Mouse (Mus musculus) C2C12 (cell line): ENCODE results near the gene Fto. TPM values are rescaled to one million over a fixed set of nuclear protein-coding genes. Genes with fewer than 3 reads are reported as not detected.

ENCODE experiments used
- H3K27me3 ChIP-seq: one replicate; pipeline ENCODE4 v1.6.1; 2011; ENCODE audit not compliant: control insufficient read depth, insufficient read depth, insufficient read length
- H3K36me3 ChIP-seq: one replicate; pipeline ENCODE4 v1.6.1; 2011; ENCODE audit not compliant: control insufficient read depth, insufficient read depth
- H3K4me3 ChIP-seq: one replicate; pipeline ENCODE4 v1.5.1; 2011; ENCODE audit warnings: mild to moderate bottlenecking, control low read depth; ENCODE audit not compliant: poor library complexity, insufficient read depth, severe bottlenecking
- H3K79me2 ChIP-seq: one replicate; pipeline ENCODE4 v1.6.1; 2011; ENCODE audit not compliant: control insufficient read depth, insufficient read depth
- H3K79me3 ChIP-seq: one replicate; pipeline ENCODE4 v1.6.1; 2011; ENCODE audit warnings: low read depth, control low read depth
- H3ac ChIP-seq: one replicate; pipeline ENCODE3; 2011; ENCODE audit warnings: low read depth; ENCODE audit not compliant: control insufficient read depth, insufficient read length
- CEBPB ChIP-seq: IDR thresholded peaks from one replicate; pipeline ENCODE4 v1.6.1; 2011; ENCODE audit warnings: low read depth, mild to moderate bottlenecking, control low read depth, moderate library complexity
- CTCF ChIP-seq: IDR thresholded peaks from one replicate; pipeline ENCODE4 v1.5.1; 2011; ENCODE audit not compliant: control insufficient read depth, insufficient read depth, insufficient read length
- FOSL1 ChIP-seq: IDR thresholded peaks from one replicate; pipeline ENCODE4 v1.8.0; 2011; ENCODE audit warnings: mild to moderate bottlenecking, low read length; ENCODE audit not compliant: poor library complexity, insufficient read depth, severe bottlenecking
- MAX ChIP-seq: IDR thresholded peaks from one replicate; pipeline ENCODE4 v1.6.1; 2011; ENCODE audit warnings: mild to moderate bottlenecking, control low read depth
- MYOD1 ChIP-seq: IDR thresholded peaks from one replicate; pipeline ENCODE4 v1.6.1; 2011; ENCODE audit warnings: low read depth; ENCODE audit not compliant: control insufficient read depth, insufficient read length
- MYOG ChIP-seq: IDR thresholded peaks from one replicate; pipeline ENCODE4 v1.6.1; 2011; ENCODE audit not compliant: control insufficient read depth, insufficient read length; ENCODE audit errors: extremely low read depth
- USF1 ChIP-seq: IDR thresholded peaks from one replicate; pipeline ENCODE4 v1.6.1; 2011; ENCODE audit warnings: low read depth, mild to moderate bottlenecking, control low read depth, moderate library complexity
- polyA plus RNA-seq: library from polyadenylated mRNA; unstranded; fragments of >200 nt; fragmentation: generic; extraction: Trizol; gene quantifications from one replicate; pipeline ENCODE4 v1.2.1, GENCODE M21; 2012; ENCODE audit warnings: missing spikeins

The Fto gene
- polyA plus RNA-seq, 1 experiment: 39.1 TPM

DNA sequence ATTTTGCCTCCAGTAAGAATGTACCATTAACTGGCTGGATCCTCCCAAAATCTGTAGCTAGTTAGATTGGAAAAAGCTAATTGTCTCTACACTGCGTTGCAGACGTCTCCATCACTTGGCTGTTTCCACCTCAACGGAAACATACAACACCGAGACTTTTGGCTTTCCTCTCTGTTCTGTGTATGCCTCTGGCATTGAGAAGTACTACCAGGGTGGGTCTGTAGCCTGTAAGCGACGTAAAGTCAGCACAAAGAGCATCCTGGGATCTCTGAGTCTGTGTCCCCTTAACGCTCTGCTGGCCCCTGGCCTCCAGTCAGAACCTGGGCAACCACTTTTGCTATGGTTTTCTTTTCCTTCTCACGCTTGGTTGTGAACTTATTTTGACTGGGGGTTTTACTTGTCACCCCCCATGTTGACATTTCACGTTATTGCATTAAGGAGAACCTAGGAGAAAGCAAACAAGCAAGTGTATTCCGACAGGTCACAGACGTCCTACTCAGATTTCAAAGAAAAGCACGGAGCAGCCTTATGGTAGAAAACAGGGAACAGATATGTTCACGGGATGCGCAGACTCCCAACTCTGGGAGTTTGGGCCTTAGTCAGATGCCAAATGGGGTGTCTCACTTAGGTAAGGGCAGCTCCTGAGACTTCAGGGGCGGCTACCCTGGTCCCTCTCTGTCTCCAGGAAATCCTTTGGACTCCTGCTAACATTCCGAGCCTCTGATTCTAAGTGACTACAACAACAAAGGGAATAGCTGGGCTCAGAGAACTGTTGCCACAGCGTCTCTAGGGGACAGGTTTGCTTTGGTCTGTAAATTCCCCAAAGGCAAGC, 263.0 kb downstream of the Fto start:
- no peaks in the 10 kb centered on the region for H3K79me2 ChIP-seq
- H3K79me3 ChIP-seq: no peaks in the 10 kb centered on the region
- H3K4me3 ChIP-seq: no peak overlapping the region
- no peak overlapping the region for H3ac ChIP-seq
- TF ChIP-seq MYOD1 (no peak), CTCF (no peak), FOSL1 (no peak), MYOG (no peak), CEBPB (no peak), MAX (no peak), USF1 (no peak)
- H3K27me3 ChIP-seq: no peaks in the 10 kb centered on the region
- no peaks in the 10 kb centered on the region for H3K36me3 ChIP-seq

DNA sequence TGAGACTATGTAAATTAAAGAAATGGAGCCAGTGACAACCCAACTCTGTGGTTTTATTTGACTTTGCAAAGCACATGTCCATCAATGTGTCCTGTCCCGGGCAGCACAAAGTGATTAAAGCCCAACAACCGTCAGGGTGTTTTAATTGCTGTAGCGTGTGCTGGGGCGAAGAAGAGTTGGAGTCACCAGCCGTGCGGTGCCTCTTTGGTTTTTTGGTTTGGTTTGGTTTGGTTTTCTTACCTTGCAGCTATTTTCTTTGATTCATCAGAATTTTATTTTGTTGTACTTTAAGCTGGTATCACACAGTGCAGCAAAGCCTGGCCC, 263.6 kb downstream of the Fto start:
- no peak overlapping the region for H3K4me3 ChIP-seq
- no peak for TF ChIP-seq MAX
- no peak for TF ChIP-seq CEBPB
- TF ChIP-seq USF1: no peak
- TF ChIP-seq CTCF: no peak
- TF ChIP-seq MYOG: no peak
- no peak for TF ChIP-seq MYOD1
- TF ChIP-seq FOSL1: no peak
- no peak overlapping the region for H3ac ChIP-seq
- H3K79me3 ChIP-seq: no peaks in the 10 kb centered on the region
- no peaks in the 10 kb centered on the region for H3K27me3 ChIP-seq
- H3K36me3 ChIP-seq: no peaks in the 10 kb centered on the region
- H3K79me2 ChIP-seq: no peaks in the 10 kb centered on the region

DNA sequence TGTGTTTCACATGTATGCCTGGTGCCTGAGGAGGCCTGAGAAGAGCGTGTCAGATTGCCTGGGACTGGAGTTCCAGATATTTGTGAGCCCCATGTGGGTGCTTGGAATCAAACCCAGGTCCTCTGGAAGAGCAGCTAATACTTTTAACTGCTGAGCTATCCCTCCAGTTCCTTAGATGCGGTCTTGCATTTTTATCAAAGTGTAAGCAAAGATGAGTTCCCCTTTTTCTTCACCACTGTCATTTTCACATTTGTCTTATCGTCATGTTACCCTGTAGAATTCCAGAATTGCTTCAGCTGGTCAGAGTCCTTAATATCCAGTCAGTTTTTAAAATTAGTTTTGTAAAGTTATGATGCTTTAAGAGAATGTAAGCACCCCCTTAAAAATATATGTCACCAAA, 264.3 kb downstream of the Fto start:
- Histone ChIP-seq H3K79me3 (no peaks in the 10 kb centered on the region), H3K27me3 (no peaks in the 10 kb centered on the region), H3K4me3 (no peak overlapping the region), H3ac (no peak overlapping the region), H3K79me2 (no peaks in the 10 kb centered on the region), H3K36me3 (no peaks in the 10 kb centered on the region)
- TF ChIP-seq FOSL1 (no peak), CEBPB (no peak), MYOG (no peak), CTCF (no peak), USF1 (no peak), MYOD1 (no peak), MAX (no peak)

DNA sequence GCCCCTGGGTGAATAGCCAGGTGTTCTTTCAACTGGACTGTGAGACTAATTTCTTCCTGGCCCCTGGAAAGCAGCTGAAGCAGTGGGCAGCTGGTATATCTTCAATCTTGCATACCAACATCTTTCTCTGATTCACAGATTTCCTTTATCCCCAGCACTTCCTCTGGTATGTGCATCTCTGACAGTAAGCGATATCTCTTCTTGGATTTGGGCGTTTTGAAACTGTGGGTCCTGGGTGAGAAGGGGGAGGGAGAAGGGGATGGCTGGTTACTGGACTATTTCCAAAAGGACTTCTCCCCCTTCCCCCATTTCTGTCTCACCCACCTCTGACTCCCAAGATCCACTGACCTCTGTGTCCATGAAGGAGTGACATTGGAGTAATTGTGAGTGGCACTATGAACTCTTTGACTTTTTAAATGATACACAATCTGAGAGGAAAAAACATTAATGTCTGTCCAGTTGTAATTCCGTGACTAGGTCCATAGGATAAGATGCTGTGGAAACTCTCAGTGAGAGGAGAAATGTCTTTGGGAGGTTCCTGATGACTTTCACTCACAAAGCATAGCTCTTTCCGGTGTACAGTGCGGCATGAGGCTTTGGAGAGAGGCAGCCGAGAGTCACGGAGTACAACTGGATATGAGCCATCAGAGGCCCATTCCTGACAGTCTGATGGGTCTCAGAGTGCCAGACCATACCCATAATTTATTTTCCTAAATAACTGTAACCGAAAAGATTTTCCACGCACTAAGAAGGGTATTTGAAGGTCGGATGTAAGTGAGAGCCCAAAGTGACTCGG, 271.5 kb downstream of the Fto start:
- no peaks in the 10 kb centered on the region for H3K27me3 ChIP-seq
- H3ac ChIP-seq: no peak overlapping the region
- no peaks in the 10 kb centered on the region for H3K79me3 ChIP-seq
- H3K36me3 ChIP-seq: no peaks in the 10 kb centered on the region
- no peak for TF ChIP-seq FOSL1
- no peak for TF ChIP-seq CTCF
- TF ChIP-seq MYOG: no peak
- no peak for TF ChIP-seq USF1
- TF ChIP-seq MYOD1: no peak
- no peak for TF ChIP-seq CEBPB
- TF ChIP-seq MAX: no peak
- H3K79me2 ChIP-seq: no peaks in the 10 kb centered on the region
- H3K4me3 ChIP-seq: no peak overlapping the region

DNA sequence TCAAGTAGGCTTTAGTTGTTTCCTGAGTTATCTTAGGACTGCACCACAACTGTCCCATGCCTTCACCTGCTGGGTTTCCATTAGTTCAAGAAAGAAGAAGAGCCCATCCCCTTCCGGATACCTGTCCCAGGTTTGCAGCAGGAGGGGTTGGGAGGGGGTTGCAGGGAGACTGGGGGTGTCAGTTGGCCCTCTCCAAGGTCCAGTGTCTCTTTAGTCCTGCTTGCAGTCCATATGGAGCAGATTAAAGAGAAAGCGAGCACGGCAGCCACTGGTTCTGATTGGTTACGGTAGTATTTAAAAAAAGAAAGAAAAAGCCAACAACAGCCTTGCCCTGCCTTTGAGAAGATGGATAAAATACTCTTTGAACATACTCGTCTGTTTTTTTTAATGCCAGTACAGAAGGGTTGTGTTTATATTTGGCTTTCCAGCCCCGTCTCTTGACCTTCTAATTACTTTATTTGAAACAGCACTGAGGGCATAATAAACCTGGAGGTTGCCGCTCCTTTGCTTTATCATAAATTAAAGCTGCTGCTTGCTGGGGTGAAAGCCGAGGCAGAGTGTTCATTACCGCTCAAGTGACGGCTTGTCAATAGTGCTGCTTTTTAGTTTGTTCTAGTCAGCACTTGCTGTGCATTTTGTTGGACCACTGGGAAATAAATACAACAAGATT, 279.2 kb downstream of the Fto start:
- H3K4me3 ChIP-seq: no peak overlapping the region
- H3K27me3 ChIP-seq: no peaks in the 10 kb centered on the region

More for the DNA sequence above, 279.2 kb downstream of the Fto start:
- TF ChIP-seq USF1: no peak
- Histone ChIP-seq H3ac (no peak overlapping the region), H3K79me3 (no peaks in the 10 kb centered on the region), H3K36me3 (no peaks in the 10 kb centered on the region), H3K79me2 (no peaks in the 10 kb centered on the region)
